Mouse (Mus musculus) layer of hippocampus, adult 11-12 months (tissue): Measurements from ENCODE around the gene Afg1l.

Source experiments
- DNase-seq: peaks from one replicate; pipeline ENCODE4 v3.0.0; 2022; ENCODE audit warnings: low spot score

Afg1l gene

DNA sequence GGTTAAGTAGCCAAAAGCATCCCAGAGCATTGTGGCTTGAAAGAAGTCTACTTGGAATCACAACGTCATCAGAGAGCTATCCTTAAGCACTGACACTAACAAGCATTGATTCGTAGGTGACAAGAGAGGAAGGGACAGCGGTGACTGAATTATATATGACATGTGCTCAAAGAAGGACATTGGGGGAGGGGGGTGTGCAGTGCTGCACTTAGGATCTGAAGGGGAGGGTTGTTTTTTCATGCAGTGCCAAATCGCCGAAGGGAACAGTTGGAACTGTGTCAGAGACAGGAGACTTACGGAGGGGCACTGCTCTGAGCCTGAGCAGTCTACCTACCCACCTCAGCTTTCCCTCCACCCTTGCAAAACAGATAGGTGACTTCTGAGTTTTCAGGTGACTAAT lies 94.7 kb downstream of the Afg1l start:
- DNase-seq, result no peak

DNA sequence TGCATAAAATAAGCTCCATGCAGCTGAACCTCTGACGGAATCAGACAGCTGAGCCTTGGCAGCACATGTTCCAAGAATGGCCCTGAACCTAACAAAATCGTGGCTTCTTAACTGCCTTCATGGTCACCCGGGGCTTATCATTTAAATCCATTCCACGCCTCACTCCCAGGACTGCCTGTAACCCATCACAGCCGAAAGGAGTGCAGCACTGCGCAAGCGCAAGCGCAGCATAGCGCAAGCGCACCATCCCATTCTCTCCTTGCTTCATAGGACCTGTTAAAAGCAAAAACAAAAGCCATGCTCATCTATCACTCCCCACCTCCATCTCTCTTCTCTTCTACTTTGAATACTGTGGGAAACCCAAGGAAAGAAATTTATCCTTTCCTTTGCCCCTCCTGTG lies 114.1 kb downstream of the Afg1l start:
- DNase-seq, result no peak

DNA sequence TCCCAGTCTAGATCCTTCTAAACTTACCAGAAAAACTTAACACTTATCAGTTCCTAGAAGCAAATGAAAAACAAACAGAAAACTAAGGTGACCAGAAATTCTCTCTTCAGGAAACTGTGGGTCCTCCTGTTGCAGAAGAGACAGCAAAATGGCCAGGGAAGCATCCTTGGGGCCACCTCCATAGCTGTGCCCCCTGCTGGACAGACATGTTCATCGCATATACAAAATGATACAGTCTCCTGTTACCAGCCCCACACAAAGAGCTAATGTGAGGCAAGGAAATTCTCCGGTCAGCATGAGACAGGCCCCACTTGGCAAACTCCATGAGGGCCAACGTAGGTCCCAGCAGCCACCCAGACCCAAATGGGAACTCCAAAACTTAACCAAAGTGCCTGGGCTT lies 122.4 kb downstream of the Afg1l start:
- DNase-seq, result no peak

DNA sequence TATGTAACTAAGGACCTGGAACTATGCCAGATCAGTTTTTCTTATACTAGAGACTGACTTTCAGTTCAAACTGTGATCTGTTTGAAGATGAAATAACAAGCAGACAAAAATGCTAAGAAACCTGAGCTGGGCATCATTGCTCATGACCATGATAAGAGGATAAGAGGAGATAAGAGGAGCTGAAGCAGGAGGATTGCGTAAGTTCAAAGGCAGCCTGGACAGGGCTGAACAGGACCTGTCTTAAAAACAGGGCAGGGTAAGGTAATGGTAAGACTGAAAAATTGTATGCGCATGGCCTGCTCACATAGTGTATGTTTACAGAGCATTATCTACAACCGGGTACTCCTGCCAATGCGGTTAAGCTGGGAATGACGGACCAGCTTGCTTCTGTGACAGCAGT lies 130.4 kb downstream of the Afg1l start:
- no peak for DNase-seq

DNA sequence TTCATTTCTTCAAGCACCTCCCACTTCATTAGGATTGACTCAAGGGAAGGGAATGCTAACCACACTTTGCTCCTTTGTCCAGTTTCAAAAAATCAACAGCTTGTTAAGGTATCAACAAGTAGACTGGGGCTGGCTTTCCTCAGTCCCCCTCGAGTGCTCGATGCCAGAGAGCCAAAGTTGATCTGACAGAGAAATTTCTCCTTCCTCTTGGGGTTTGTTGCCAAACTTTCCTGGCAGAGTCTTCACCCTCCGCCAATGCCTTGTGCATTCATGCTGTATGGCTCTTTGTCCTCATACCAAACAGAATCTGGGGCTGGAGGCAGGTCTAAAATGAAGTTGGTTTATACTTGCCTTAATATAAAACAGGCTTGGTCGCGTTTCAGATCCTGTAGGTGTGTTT lies 131.2 kb downstream of the Afg1l start:
- no peak for DNase-seq

DNA sequence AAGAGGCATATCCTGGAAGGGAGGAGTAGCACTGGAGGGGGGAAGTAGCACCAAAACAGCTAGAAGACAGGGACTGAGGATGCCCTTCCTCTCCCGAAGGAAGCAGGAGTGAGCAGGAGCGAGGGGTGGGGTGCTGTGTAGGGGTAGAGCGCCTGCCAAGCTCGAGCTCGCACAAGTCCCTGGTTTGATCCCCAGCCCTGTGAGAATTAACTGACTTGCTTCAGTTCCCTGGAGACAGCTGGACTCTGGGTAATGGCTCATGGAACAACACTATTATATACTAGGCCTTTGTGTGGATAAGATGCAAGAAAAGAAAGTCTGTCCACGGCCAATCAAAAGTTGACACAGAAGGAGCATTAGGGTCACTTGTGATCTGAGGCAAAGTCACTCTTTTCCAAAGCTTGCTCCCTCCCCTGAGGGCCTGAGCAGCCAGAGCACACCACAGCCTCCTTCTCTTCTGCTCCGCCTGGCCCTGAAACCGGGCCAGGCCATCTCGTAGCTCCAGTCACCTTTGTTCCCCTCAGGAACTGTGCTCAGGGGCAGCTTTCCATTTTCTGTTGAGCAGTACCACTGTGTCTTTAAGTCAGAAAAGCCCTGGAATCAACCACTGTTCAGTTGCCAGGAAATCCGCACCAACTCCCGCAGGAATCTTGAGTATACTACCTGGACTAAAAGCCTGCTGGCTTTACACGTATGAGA lies 132.0 kb downstream of the Afg1l start:
- no peak for DNase-seq

DNA sequence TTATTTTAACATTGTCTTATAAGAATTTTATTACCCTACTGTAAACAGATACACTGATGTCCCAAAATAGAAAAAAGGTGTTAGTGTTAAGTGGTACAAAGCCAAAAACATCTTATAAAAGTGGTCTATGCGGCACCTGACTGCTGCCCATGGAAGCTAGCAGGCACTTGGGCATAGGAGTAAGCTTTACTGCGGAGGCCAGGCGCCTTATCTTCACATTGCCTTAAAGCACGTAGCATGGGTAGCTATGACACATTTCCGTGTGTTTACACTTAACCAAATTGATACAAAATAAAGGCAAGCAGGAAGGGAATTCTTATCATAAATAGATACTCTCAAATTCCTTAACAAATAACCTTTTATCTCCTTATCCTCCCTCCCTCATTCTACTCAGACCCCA lies 135.7 kb downstream of the Afg1l start:
- no peak for DNase-seq

DNA sequence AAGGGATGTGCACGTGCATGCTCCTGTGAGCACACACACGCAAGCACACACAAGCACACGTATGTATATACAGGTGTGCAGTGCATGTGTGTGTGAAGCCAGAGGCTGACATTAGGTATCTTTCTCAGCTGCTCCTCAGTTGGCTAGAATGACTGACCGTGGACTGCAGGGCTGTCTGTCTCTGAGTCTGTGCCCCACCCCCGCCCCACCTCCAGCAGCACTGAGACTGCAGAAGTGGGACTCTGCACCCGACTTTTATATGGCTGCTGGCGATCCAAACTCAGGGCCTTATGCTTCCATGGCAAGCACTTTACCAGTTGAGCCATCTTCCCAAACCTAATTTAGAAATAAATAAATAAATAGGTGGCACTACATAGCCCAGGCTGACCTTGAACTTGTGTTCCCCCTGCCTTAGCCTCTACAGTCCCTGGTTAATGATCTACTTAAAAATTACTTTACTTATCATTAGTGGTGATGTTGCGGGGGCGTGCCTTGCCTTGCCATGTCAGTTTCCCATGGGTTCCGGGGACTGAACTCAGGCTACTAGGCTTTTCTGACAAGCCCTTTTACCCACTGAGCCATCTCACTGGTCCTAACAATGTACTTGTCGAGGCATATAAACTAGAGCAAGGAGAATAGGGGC lies 136.4 kb downstream of the Afg1l start:
- no peak for DNase-seq

DNA sequence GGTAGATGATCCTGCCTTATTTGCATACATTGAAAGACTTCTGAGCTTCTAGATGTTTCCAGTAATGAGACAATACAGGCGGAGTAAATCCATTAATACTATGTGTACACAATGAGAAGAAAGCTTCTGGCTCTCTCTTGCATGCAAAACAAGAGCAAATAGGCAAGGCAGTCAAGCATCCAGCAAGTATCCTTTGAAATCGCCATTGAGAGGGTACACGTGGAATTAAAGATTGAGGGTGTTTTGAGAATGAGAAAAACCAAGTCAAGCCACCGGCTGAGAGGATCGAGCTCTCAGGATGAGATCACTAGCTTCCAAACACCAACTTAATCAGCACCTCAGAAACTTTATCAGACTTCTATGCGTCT lies 138.0 kb downstream of the Afg1l start:
- DNase-seq, result no peak

DNA sequence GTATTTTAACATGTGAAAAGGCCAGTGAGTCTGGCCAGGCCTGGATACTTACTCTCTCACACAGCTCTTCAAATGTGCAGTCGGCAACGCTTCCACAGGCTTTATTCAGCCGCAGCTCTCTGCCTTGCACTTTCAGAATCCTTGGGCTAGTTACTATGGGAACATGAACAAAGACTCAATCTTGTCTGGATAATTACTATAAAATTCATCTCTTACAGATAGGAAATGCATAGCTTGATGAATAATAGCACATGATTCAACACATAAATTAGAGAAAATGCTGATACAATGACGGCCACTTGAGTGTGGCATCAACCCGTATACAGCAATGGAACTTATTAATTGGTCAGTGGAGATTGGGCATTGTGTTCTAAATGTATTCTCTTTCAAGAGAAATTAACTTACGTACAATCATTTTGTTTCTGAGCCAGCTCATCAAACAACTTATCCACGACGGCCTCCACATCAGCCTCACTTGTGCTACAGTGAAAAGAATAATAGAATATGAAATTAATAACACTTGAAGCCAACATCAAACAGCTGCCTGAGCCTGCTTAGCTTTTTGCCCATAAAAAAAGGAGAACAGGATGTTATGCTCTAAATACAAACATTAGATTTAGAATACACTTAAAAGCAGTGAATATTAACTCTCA lies 138.5 kb downstream of the Afg1l start:
- peak; percentile 15 for DNase-seq

DNA sequence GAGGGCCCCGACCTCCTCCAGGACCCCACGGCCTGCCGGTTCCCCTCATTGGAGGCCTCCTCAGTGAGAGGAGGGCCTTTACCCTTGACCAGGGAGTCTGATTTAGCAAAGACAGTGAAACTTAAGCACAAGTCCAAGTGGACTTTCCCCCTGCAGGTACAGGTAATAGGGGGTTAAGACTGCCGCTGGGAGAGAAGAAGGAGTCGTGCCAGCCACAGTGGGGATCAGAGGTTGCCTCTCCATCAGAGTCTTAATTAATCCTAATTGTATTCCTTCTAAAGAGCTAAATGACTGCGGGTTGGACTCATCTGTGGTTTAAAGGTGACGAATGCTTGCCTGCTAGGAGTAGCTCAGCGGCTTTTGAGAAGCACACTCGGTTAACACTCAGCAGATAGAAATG lies 139.9 kb downstream of the Afg1l start:
- no peak for DNase-seq

DNA sequence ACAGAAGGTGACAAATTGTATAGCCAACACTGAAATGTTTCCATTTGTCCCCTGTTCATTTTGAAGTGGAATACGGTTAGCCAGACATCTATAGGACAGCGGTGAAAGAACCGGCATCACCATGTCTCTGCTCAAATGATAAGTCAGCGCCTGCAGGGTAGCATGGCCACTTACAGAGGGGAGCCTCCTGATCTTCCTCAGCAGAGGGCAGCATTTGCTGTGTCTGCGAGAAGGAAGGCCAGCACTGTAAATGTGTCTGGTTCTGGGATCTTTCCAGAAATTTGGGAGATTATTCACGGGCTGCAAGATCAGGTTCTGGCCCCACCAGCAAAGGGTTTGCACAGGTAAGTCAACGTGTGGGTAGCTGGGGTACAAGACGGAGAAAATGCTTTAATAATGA lies 150.8 kb downstream of the Afg1l start:
- DNase-seq, result peak; percentile 26

DNA sequence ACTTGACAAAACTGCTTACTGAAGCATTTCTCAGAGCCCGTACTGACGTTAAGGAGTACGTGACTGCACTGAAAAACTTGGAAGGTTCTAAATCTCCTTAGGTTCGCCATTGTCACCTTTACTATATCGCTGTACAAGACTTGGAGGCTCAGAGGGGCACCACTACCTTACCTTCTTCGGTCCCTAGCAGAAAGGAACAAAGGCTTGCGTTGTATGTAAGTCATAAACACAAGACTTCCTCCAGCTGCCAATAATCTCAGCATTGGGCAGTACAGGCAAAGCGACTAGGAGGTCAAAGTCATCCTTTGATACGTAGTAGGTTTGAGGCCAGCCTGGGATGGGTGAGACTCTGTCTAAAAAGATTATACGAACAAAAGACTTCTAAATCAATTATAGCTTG lies 153.1 kb downstream of the Afg1l start:
- no peak for DNase-seq

DNA sequence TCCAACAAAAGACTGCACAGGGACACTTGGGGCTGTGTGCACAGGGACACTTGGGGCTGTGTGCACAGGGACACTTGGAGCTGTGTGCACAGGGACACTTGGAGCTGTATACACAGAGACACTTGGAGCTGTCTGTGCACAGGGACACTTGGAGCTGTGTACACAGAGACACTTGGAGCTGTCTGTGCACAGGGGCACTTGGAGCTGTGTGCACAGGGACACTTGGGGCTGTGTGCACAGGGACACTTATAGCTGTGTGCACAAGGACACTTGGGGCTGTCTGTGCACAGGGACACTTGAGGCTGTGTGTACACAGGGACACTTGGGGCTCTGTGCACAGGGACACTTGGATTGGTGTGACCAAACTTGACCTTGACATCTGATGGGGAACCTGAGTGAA lies 154.4 kb downstream of the Afg1l start:
- DNase-seq, result no peak

DNA sequence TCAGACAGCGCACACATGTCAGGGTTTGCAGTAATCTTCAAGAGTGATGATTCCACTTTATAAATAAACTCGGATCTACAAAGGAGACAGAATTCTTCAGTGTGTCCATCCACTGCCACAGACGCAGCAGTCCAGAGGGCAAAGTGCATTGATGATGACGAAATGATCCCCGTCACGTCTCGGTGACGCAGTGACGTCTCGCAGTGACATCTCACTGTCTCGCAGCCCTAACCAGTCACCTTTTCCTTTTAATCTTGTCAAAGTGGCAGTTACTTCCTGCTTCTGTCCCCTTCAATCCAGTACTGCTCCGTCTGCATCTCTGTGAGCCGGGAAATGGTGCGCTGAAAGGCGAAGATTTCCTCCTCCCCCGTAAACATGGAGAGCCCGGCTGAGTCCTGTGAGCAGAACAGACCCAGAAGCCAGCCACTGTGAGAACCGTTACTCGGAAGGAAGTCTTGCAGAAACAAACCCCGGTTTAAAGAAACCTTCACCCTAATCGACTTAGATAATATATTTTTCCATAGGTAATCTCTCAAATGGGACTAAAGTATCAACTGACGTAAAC lies 165.1 kb downstream of the Afg1l start:
- no peak for DNase-seq

DNA sequence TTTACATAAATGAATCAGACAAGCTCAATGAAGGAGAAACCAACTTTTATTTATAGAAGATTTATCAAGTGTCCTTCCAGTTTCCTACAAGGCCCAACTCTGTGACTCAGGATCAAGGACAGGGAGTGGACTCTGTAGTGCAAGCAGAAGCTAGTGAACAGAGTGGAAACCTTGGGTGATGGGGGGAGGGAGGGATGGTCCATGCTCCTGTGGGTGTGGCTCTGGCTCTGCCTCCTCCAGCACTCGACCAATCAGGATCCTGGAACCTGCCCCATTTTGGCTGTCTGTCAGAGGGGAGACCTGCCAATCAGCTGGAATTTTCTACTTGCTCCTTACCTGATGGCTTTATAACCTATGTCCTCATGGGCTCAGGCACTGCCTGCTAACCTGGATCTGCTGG lies 165.8 kb downstream of the Afg1l start:
- no peak for DNase-seq

DNA sequence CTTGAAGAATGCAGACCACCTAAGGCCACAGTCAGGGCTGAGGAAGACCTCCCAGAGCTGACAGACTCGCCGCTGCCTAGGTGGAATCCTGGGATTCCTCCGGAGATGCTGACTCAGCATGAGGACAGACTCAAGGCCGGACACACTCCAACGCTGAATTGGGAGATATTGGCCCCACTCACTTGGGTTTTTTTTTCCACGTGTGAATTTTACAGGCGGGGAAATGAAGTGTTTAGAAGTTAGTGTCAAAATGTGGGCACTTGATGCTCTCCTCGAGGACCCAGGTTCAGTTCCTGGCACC lies 169.7 kb downstream of the Afg1l start:
- DNase-seq, result no peak

DNA sequence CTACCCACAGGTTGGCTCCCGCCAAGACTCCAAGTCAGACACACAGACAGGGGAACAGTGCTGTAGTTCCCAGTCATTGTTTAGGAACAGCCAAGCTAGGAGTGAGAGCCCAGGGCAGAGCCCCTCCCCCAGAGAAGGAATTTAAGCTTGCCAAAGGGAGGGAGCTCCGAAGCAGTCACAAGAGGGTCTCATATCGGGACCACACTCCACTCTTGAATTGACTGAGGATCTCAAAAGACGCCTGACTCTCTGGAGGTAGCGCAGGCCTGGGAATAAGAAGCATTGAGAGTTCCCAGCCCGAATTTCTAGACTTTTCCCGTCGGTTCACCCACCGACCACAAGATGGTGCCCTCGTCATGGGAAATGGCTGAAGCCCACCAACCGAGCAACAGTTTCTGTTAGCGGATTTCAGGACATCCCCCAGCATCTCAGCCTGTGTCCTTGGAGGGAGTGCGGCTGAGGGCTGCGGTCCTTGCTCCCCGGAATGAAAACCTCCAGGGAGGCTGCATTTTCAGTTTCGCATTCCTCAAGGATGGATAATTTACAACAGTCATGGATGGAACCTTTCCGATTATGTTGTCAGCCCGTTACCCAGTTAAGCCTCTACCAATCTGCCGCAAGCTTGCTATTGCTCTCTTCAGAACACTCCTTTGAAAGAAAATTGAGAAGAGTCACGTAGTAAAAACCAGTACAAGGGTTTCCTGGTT lies 170.2 kb downstream of the Afg1l start:
- peak; percentile 77 for DNase-seq

DNA sequence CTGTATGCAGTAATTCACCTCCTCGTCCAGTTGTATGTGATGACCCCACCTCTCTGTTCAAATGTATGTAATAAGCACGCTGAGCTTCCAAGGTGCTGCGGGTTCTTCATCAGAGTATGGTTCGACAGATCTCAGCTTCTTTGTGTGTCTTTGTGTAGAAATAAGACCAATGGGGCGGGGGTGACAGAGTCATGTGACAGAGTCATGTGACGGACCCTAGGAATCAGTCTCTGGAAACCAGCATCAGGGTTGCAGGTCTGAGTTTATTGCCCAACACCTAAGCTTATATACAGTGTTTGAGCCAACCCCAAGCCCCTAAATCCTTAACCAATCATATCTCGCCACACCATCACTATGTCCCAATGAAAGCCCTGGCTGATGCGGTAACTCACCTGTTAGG lies 171.9 kb downstream of the Afg1l start:
- no peak for DNase-seq

DNA sequence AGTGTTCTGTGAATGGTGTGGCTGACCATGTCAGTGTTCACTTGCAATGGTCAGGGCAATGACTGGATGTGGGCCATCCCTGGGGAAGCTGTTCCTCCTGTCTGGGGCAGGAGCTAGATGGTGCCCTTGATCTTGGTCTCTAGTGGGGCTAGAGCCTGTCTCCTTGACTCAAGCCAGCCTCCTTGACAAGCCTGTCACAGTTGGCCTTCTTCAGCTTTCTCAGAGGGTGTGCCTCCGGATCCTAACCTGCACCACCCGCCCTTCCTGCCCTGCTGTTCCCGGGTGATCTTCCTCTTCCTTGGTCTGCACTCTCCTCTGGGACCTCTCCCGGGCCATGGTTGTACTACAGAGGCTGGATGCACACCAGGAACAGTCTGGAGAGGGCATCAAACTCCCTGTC lies 177.6 kb downstream of the Afg1l start:
- DNase-seq, result no peak

DNA sequence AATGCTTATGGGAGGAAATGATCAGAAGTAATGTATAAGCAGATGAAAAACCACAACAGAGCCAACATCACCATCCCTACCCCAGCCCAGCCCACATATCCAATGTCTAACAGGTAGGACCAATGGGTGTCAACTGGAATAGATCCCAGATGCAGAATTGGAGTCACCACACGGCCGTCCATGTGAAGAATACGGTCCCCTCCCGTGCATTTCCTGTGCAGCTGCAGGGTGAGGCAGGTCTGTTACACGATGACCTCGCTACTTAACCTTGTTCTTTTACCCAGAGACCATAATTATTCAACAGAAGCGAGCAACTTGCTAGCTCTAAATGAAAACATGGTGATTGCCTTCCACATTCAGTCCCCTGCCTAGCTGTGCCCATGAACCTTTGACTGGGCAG lies 178.4 kb downstream of the Afg1l start:
- no peak for DNase-seq

DNA sequence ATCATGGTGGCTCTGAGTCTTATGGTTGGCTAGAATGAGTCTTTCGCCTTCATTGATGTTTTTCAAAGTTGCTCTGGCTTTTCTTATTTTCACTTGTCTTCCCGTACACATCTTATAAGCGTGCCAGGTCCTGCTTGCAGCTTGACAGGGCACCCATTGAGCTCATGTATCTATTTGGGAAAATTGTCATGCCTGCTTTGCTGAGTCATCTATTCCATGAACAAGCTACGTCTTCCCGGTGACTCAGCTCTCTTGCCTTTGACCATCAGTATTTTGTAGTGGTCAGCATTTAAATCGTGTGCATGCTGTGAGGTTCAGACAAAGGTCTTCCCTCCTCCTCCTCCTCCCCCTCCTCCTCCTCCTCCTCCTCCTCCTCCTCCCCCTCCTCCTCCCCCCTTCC lies 178.9 kb downstream of the Afg1l start:
- no peak for DNase-seq

DNA sequence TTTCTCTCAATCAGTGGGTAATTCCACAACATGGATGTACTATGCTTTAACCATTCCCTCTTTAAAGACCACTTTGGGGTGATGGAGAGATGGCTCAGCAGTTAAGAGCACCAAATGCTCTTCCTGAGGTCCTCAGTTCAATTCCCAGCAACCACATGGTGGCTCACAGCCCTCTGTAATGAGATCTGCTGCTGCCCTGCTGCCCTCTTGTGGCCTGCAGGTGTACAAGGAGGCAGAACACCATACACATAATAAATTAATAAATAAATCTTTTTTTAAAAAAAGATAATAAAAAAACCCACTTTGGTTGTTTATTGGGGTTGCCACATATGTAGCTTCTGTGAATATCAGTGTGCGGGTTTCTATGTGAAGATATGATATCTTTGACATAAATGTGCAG lies 180.4 kb downstream of the Afg1l start:
- DNase-seq, result no peak
